Mouse (Mus musculus) CH12.LX (cell line): ENCODE results near the gene Myh9.

Experiments
- CTCF ChIP-seq, 2 experiments: IDR thresholded peaks in 1 of 2; conservative IDR thresholded peaks in 1 of 2; 2 replicates each; pipeline ENCODE4 v1.5.1; 2011 to 2012; ENCODE audit warnings: low read depth in 2 of 2, low read length in 2 of 2, improper control_type of control experiment in 1 of 2, inconsistent platforms in 1 of 2, mild to moderate bottlenecking in 1 of 2, moderate library complexity in 1 of 2
- EP300 ChIP-seq: IDR thresholded peaks from 2 replicates; pipeline ENCODE4 v1.6.1; 2011; ENCODE audit warnings: low read length, improper control_type of control experiment
- ETS1 ChIP-seq: conservative IDR thresholded peaks from 2 replicates; pipeline ENCODE4 v1.6.1; 2012; ENCODE audit warnings: low read depth, mild to moderate bottlenecking, inconsistent platforms, low read length, improper control_type of control experiment, moderate library complexity
- HCFC1 ChIP-seq: IDR thresholded peaks from 2 replicates; pipeline ENCODE4 v1.6.1; 2012; ENCODE audit warnings: low read depth, mild to moderate bottlenecking, inconsistent platforms, low read length, improper control_type of control experiment
- JUND ChIP-seq: conservative IDR thresholded peaks from 2 replicates; pipeline ENCODE4 v1.6.1; 2011; ENCODE audit warnings: low read depth, low read length, improper control_type of control experiment
- MEF2A ChIP-seq: IDR thresholded peaks from 2 replicates; pipeline ENCODE4 v1.6.1; 2014; ENCODE audit warnings: low read depth, mild to moderate bottlenecking, inconsistent platforms, low read length, improper control_type of control experiment, borderline replicate concordance
- TBP ChIP-seq: conservative IDR thresholded peaks from 2 replicates; pipeline ENCODE4 v1.6.1; 2011; ENCODE audit warnings: low read depth, low read length, improper control_type of control experiment
- ZC3H11A ChIP-seq: IDR thresholded peaks from 2 replicates; pipeline ENCODE4 v1.6.1; 2012; ENCODE audit warnings: low read depth, mild to moderate bottlenecking, inconsistent platforms, low read length, improper control_type of control experiment

GRCm38 (mm10) chr15:77801188-77801587, 40.8 kb downstream of the Myh9 start:
- TF ChIP-seq ZC3H11A = no peak
- TF ChIP-seq CTCF (conservative IDR thresholded peaks at IDR 0.05 in 1 of 2, IDR thresholded peaks at IDR 0.05 in 1 of 2; ENCODE audit: low read depth in 2 of 2, low read length in 2 of 2) = no peak
- no peak for TF ChIP-seq JUND
- TF ChIP-seq EP300 = no peak
- no peak for TF ChIP-seq MEF2A
- no peak for TF ChIP-seq TBP
- no peak for TF ChIP-seq HCFC1
- no peak for TF ChIP-seq ETS1
